Mouse (Mus musculus) heart, postnatal 25 days (tissue): ENCODE measurements around the gene Tmc6. TPM values are rescaled to one million over a fixed set of nuclear protein-coding genes. Genes with fewer than 3 reads are reported as not detected.

ENCODE experiments used
- DNase-seq: peaks from one replicate; pipeline ENCODE4 v3.0.0; 2022; ENCODE audit warnings: low spot score
- intact Hi-C: fragments of 180-260 bp; cut with DNase I; formaldehyde crosslinking; loops from one replicate; pipeline ENCODE4 v1.15.1; 2025
- total RNA-seq, 2 experiments: library from RNA; stranded (reverse); gene quantifications; 2 replicates each; pipeline ENCODE4 v1.2.3; 2021

Gene Tmc6
- total RNA-seq, 2 experiments from 2014 or later: 14.4 to 18.8 TPM

GRCm38 (mm10) chr11:117783683-117784309, 1.8 kb upstream of the Tmc6 start:
- DNase-seq: no peak
- intact Hi-C loops: no loop called here

DNA sequence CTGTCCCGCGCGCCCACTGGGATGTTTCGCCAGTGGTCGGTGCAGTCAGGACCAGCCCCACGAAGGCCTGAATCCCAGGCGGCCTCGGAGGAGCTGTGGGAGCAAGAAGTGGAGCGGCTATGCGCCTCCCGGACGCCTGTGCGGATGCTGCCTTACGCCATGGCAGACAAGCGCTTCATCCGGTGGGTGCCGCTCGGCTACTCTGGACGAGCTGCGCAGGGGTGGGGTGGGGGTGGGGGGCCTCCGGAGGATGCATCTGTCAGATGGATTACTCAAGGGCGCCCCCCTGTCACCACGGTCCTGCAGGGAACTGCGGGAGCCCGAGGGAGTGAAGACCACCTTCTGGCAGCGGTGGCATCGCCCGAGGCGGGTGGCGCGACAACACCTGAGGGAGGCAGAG, 1.1 kb upstream of the Tmc6 start:
- peak; percentile 48 for DNase-seq
- intact Hi-C loops: no loop called here

- no peak for DNase-seq
- intact Hi-C loops: no loop called here
These were observed 672 bp upstream of the Tmc6 start for GRCm38 (mm10) chr11:117782705-117783034.

- intact Hi-C loops: no loop called here
- DNase-seq: peak; percentile 50
These were observed 688 bp downstream of the Tmc6 start for GRCm38 (mm10) chr11:117781199-117781821.

DNA sequence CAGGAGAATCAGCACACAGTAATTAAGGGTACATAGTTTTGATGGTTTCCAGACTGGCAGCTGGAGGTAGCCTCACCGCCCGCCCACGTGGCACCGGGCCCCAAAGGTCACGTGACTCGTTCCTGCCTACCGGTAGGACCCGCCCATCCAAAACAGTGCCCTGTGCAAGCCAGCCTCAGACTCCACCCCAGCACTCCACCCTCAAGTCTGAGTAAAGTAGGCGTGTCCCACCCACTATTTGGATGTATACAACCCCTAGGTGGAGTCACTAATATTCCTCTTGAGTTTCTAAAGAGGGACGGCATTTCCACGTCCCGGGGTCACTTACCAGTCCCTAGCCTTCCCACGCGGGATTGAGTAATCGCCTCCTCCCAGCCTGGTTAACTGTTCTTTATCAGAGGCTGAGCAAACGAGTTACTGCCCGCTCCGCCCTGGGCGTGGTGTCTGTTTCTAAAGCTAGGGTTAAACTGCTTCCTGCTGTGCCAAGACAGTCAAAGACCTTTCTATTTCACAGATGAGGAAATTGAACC, 1.4 kb downstream of the Tmc6 start:
- intact Hi-C loops: no loop called here
- DNase-seq: peak; percentile 85

DNA sequence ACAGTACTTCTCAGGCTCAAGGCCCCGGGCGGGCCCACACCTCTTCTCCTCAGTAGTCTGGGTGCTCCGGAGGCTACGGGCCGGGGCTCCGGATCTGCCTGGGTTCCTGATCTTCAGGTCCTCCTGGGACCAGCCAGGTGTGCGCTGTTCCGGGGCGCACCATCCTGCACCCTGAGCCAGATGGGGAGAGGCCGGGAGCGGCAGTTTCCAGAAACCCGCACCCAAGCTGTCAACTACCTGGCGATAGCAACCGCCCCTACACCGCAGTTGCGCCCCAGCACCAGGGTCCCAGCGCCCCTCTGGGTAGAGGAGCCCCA, 1.8 kb downstream of the Tmc6 start:
- DNase-seq: no peak
- intact Hi-C loops: no loop called here

DNA sequence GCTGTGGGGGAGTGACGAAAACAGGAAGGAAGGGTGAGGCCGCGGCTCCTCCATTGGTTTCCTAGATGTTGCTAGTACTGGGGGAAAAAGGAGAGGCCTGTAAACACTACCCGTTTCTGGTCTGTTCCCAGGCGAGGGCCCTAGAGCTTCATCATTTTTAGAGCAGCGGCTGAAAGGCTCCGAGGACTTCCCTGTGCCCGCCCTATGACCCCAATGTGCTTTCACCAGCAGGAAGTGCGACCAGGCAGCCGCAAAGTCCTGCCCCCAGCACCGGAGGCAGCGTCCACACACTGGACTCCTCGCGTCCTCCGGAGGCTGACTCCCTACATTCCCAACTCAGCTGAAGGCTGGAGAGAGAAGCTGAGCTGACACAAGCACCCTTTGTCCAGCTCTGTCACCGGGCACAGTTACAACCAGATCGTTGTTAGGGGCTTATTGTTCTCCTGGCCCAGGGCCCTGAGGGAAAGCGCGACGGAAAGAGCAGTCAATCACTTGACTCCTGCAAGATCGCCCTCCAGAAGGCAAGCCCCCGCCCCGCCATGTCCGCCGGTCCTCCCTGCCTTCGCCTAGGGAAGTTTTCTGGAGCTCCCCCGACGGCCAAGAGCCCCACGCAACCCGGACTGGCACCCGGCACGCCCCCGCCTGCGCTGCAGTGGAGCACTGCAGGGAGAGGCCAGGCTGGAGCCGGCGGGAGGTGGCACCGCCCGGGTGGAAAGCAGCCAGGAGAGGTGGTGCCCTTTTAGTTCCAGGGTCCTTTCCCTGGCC, 2.4 kb downstream of the Tmc6 start:
- intact Hi-C loops: loop anchor here (2.0 kb wide), 1 partner anchor 45 kb away; the partner anchor contains the start of gene Afmid
- DNase-seq: peak; percentile 74

DNA sequence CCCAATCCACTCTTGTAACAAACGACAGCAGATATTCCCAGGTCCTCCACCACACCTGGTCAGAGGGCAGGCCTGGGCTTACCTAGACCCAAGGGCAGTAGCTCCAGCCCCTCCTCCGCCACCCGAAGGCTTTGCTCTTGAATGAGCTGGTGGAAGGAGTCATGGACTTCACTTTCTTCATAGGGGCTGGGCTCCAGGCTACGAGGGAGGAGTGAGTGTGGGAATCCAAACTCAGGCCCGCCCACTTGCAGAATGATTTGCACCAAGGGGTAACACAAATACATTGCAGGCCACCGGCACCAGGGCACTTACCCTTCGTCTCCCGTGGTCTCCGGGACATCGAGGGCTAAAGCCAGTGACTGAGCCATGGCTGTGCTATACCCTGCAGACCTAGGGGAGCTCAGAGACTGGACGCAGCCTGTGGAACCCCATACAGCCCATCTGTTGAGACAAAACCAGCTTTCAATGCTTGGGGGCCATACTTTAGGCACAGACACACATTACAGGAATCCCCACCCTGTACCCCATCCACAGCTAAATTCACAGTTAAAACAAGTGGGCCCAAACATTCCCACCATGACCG, 3.1 kb downstream of the Tmc6 start:
- no peak for DNase-seq
- intact Hi-C loops: loop anchor here (2.0 kb wide), 1 partner anchor 46 kb away; the partner anchor contains the start of gene Afmid

DNA sequence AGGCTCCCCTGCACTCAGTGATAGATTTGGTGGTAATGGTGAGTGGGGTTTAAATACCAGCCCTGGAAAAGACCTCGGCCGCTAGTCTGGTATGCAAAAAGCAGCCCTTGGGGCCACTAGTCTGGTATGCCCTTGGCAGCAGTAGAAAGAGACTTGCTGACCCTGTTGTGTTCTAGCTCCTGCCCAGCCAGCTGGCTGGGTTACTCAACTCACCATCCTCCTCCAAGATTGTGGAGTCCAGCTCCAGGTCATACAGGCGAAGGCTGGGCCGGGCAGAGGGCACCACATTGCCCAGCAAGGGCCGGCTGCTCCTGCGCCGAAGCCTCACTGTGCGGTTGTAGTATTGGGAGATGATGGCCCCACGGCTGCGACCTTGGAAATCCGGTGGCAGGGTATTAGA, 4.0 kb downstream of the Tmc6 start:
- intact Hi-C loops: loop anchor here (2.0 kb wide), 1 partner anchor 47 kb away; the partner anchor contains the start of gene Afmid
- DNase-seq: no peak

DNA sequence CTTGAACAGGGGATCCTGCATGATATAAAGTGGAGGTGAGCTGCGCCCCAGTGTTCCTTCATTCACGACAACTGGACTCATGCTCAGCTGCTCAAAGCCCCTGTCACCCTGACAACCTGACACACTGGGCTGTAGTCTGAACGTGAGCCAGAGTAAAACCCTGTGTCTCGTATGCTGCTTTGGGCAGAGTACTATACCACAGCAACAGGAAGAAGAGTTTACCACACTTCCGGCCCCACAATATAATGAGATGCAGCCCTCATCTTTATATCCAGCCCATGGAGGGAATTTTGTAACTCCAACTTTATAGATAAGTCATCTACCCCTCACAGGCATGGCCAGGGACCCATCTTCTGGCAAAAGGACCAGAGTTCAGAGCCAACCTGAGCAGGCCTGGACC, 4.9 kb downstream of the Tmc6 start:
- DNase-seq: no peak
- intact Hi-C loops: no loop called here

DNA sequence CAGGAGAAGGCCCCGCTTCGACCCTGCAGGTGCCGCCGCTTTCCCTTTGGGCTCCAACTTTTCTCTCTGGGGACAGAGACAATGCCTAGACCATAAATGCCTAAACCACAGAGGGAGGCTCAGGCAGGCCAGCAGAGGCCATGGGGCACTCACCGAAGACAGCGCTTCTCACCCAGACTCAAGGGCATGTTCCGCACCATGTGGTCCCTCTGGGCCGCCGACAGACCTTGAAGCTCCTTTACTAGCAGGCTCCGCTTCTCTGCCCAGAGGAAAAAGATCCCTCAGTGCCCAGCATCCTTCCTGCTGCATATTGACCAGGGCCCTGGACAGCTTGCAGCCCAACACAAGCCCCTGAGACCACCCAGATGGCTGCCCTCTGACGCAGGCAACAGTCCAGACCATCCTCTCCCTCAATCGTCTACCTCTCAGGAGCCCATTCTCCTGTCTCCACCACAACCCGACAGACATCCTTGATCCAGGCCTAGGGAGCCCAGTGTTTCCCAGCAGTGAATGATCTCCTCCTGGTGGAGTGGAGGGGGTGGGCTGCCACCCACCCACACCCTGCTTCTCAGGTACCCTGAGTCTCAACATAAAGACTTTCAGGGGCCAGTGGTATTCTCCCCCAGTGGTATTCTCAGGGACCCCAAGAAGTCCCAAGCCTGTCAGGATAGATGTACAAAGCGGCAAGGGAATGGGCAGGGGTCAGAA, 5.8 kb downstream of the Tmc6 start:
- intact Hi-C loops: no loop called here
- DNase-seq: no peak

DNA sequence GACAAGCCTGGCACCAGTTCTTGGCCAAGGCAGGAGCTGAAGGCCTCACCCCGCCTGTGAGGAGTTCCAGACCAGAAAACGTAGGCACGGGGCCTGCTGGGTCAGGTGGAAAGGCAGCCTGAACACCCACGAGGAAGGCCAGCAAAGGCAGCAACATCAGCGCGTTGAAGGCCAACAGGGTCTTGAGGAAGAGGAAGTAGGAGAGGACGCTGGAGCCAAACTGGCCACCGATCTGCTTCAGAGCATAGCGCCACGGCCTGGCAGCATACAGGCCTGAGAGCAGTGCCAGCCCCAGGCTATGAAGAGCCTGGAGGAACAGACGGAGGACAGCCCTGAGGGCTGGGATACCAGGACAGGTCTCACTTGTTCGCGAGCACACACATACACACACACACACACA, 6.5 kb downstream of the Tmc6 start:
- intact Hi-C loops: no loop called here
- no peak for DNase-seq

- intact Hi-C loops: no loop called here
- DNase-seq: no peak
These were observed 7.1 kb downstream of the Tmc6 start for GRCm38 (mm10) chr11:117774925-117775324.

- intact Hi-C loops: no loop called here
- no peak for DNase-seq
These were observed 9.6 kb downstream of the Tmc6 start for GRCm38 (mm10) chr11:117772352-117772751.

- DNase-seq: no peak
- intact Hi-C loops: no loop called here
These were observed 11.6 kb downstream of the Tmc6 start for GRCm38 (mm10) chr11:117770407-117770806.

DNA sequence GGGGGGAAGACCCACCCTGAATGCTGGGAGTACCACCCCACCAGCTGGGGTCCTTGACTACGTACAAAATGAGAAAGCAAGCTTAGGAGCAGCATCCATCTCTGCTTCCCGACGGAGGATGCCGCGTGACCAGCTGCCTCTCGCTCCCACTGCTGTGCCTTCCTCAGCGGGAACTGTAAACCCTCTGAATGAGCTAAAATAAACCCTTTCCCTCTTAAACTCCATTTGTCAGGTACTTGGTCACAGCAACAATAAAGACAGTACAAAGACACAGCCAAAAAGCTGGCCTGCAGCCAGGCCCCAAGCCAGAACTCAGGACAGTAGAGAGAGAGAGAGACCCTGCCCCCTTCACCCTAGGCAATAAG, 12.3 kb downstream of the Tmc6 start:
- intact Hi-C loops: no loop called here
- no peak for DNase-seq

DNA sequence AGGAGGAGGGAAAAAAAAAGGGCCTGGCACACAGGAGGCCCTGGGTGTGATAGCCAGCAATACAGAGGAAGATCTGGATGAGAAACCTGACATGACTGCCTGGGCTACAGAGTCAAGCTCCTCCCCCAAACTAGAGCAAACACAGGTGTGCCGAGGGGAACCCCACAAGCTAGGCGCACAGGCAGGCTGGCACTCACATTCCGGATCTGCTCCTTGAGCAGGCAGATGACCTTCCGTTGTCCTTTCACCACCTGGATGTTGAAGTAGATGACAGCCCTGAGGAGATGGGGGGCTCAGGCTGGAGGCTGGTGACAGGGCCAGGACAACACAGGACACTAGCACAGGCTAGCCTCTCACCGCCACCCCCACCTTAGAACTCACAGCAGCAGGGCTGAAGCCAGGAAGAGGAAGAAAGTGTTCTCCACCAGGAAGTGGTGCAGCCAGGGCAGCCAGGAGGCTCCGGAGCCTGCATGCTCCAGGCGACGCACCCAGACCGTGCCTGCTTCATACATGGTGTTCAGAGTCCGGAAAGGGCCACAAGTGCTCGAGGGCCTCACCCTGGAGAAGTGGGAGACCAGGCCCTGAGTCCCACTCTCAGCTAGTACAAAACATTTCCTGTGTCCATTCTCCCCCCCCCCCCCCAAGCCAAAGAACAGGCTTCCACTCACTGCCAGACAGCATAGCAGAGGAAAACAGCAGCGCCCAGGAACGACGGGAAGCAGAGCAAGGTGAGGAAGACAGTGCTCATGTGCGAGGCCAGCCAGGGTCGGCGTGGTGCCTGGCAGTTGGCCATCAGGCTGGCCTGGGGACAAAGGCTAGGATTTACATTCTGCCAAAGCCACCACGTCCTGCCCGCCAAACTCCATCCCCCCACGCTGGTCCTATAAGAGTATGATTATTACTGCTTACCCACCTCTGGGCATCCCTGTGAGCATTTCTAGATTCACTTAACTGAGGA, 13.0 kb downstream of the Tmc6 start:
- no peak for DNase-seq
- intact Hi-C loops: no loop called here

- intact Hi-C loops: no loop called here
- no peak for DNase-seq
These were observed 15.7 kb downstream of the Tmc6 start for GRCm38 (mm10) chr11:117766275-117766674.

GRCm38 (mm10) chr11:117765361-117765760, 16.6 kb downstream of the Tmc6 start:
- intact Hi-C loops: no loop called here
- DNase-seq: no peak
